Mouse (Mus musculus): ENCODE measurements around the gene Ski.

Gene Ski

GRCm38 (mm10) chr4:155176210-155176609, 46.2 kb downstream of the Ski start:
- no peak for DNase-seq (ENCODE audit: low read depth)

GRCm38 (mm10) chr4:155173822-155174785, 48.3 kb downstream of the Ski start:
- DNase-seq (ENCODE audit: low read depth): no peak

GRCm38 (mm10) chr4:155172909-155173821, 49.2 kb downstream of the Ski start:
- DNase-seq (ENCODE audit: low read depth): no peak

DNA sequence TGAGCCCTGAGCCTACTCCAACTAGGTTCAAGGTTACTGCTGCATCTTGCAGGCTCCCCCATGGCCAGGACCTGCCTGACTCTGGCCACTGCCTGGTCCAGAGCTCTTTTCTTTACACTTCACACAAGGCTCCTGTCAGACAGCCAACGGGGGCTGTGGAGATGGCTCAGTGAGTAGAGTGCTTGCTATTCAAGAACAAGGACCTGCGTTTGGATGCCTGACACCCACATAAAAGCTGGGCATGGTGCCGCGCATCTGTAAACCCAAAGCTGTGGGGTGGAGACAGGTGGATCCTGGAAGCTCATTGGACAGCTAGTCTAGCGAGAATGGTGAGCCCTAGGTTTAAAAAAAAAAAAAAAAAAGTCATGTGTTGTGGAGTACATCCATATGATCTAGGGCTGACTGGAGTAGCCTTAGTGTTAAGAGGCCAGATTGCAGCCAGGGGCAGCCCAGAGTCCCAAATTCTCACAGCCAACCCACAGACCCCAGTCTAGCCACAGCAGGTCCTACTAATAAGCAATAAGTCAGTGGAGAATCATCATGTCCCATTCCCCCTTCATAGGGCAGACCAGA, 50.3 kb downstream of the Ski start:
- no peak for DNase-seq (ENCODE audit: low read depth)

- no peak for DNase-seq (ENCODE audit: low read depth)
Measured at GRCm38 (mm10) chr4:155170614-155171212, 51.7 kb downstream of the Ski start.

DNA sequence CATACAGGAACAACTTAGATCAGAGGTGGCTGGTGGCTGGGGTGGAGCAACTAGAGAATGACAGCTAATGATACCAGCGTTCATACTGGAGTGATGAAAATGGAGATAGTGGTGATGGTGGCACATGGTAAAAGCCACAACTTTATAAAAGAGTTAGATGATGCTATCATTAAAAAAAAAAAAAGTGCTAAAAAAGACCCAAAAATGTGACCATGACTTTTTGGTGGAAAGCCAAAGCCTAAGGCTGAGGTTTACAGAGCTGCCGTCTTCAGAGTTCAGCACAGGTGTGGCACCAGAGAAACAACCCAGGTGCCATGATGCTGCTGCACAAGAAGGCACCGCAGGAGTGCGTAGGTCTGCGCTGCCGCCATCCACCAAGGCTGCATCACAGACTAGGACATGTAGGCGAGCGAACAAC, 53.5 kb downstream of the Ski start:
- DNase-seq (ENCODE audit: low read depth): no peak

GRCm38 (mm10) chr4:155165861-155166260, 56.5 kb downstream of the Ski start:
- no peak for DNase-seq (ENCODE audit: low read depth)

DNA sequence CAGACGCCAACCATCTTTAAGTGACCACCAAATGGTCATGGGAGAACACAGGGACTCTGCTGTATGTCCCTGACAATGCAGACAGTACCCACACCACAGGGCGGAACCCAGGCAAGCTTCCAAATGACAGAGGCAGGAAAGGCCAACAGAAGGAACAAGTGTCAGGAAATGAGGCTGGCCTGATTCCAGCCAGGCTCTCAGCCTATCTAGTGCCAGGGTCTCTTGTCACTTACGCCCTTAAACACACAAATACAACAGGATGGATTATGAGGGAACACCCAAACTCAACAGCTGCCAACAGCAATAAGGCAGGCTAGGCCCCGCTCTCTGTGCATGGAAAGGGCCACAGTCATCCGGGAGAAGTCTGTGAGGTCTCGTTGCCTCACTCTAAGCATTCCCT, 57.8 kb downstream of the Ski start:
- DNase-seq (ENCODE audit: low read depth): no peak

DNA sequence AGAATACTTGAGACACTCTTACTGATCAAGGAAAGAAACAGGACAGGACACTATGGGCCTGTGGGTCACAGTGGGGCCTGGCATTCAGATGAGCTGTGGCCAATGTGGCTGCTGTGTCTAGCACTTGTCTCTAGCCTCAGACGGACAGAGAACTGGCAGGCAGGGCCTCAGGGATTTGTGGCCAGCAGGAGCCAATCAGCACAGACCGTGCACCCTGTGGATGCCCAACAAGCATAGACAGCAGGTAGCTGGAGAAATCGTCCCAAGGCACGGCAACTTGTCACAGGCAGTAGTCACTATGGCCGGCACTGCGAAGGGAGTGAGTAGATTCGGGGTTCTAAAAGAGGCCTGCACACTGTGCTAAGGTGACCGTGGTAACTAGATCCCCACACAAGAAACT, 58.7 kb downstream of the Ski start:
- no peak for DNase-seq (ENCODE audit: low read depth)

DNA sequence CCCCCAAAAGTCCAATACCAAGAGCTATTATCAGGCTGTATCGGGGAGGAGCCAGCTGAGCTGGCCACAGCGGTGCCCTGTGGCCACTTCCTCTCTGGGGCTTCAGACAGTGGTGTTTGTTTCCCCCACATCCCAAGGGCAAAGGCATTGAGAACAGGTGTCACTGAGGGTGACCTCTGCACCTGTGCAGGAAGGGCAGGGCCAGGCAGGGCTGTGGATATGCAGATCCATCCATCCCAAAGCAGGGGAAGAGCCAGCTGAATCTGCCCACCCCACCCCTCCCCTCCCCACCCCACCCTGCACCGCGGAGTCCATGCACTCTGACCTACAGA, 59.1 kb downstream of the Ski start:
- DNase-seq (ENCODE audit: low read depth): no peak

DNA sequence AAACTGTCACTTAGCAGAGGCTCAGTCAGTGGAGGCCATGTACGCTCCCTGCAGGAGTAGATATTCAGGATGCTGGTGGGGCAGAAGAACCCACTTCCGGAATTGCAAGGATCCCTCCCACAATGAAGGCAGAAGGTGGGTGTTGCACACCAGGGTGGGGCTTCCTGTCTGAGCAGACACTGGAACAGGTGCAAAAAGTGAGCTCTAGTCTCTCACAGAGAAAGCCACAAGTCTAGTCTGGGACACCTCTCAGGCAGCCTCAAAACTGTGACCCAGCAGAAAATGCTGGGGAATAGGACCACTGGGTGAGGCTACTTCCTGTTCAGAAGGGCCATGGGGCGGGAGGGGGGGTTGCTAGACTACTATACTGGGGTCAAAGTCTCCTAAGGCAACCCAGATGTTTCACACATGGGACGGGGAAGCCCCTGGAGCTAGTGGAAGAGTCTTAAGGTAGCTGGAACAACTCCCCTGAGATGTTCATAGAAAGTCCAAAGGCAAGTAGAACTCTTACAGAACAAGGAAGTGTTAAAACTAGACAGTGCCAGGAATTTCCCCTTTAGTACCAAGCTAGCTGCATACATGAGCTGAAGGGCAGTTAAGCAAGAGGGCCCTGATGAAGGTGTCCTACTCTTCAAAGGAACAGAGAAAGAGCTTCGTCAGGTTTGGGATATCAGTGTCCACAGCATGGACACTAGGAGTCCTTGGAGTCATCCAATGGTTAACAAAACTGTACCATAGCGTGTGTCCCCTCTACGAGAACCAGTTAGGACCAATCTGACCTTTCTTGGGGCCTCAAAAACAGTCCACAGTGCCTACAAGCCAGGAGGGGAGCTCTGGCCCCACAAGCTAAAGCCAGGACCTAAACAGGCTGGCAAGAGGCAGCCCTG, 59.7 kb downstream of the Ski start:
- no peak for DNase-seq (ENCODE audit: low read depth)

DNA sequence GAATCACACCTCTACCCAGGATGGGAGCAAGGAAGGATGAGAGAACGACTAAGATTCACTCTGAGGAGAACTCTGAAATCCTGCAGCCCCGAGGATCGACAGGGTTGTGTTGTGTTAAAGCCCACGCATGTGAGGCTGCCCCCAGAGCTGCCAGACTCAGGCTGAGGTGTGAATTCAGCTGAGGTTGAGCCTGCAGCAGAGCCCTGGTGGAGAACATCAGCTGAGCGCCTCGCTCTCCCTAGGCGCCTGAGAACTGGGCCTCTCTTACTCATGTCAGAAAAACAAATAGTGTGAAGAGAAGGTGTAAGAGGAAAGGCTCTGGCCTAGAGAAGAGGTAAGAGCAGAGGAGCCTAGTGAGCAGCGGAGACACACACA, 63.9 kb downstream of the Ski start:
- DNase-seq (ENCODE audit: low read depth): no peak

- no peak for DNase-seq (ENCODE audit: low read depth)
Measured at GRCm38 (mm10) chr4:155157871-155158542, 64.4 kb downstream of the Ski start.

DNA sequence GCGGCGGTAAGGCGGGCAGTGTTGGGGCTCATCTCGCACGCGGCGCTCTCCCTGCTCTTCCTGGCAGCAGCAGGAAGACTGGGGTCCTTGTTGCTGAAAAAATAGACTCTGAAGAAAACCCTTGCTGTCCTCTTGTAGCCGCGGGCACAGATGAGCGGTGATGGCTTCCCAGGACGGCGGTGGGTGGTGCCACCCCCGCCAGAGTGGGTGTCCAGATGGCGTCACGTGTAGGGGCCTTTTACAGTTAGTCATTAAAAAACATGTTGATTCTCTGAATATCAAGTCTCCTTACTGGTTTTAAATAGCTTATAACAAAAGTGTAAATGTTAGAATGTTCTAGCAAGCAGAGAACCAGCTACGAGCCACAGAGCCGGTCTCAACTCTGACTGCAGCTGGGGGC, 65.7 kb downstream of the Ski start:
- DNase-seq (ENCODE audit: low read depth): no peak

GRCm38 (mm10) chr4:155154986-155155385, 67.4 kb downstream of the Ski start:
- no peak for DNase-seq (ENCODE audit: low read depth)

GRCm38 (mm10) chr4:155153389-155154072, 68.9 kb downstream of the Ski start:
- DNase-seq (ENCODE audit: low read depth): no peak

GRCm38 (mm10) chr4:155152476-155152875, 69.9 kb downstream of the Ski start:
- DNase-seq (ENCODE audit: low read depth): no peak

DNA sequence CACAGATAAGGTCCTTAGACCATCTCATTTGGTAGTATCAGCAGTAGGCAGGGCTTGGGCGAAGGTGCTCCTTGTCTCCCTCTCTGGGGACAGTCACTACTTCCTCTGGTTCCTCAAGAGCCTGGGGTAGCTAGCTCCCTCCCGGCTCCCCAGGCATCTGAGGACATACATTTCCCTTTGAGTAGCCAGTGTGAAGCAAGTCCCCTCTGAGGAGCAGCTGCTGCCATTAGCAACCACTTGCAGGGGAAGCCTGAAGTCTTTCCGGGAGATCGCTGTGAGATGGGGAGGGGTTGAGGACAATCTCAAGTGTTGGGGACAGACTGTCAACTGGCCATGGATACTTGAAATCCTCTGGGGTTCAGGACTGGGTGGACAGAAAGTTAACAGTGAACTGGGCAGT, 70.5 kb downstream of the Ski start:
- no peak for DNase-seq (ENCODE audit: low read depth)

GRCm38 (mm10) chr4:155151221-155151788, 71.1 kb downstream of the Ski start:
- no peak for DNase-seq (ENCODE audit: low read depth)

All from c-Kit-positive CD71-negative TER-119-negative erythroid progenitor cells, embryonic 14.5 days (primary cell).